Mouse (Mus musculus) CD8-positive naive resting alpha-beta T cell, adult 57 days (primary cell): ENCODE results near the gene Arid1a. TPM values are rescaled to one million over a fixed set of nuclear protein-coding genes. Genes with fewer than 3 reads are reported as not detected.

ENCODE experiments used
- total RNA-seq: library from RNA; stranded (reverse); gene quantifications from one replicate; pipeline ENCODE4 v1.2.4, GENCODE M21; 2023

Arid1a gene
- 284 TPM for total RNA-seq

GRCm38 (mm10) chr4:133756514-133757268 lies at the start of gene Arid1a:
Gene Arid1a (minus strand): TSS chr4:133756769.

GRCm38 (mm10) chr4:133671881-133672844 lies 84.4 kb downstream of the Arid1a start, which contains the start of gene Pigv:
Gene Pigv (minus strand): TSS chr4:133672647.

GRCm38 (mm10) chr4:133649989-133650699 lies 106.4 kb downstream of the Arid1a start, which contains the start of gene Zdhhc18:
Gene Zdhhc18 (minus strand): TSS chr4:133650154.

Other genes starting within 250 kb of the Arid1a start
- gene Kdf1, start 237.8 kb downstream of the Arid1a start, total RNA-seq: 0.31 TPM
- 96.8 TPM for gene Nudc, start 210.8 kb downstream of the Arid1a start, total RNA-seq
- not detected for gene Nr0b2, start 203.4 kb downstream of the Arid1a start, total RNA-seq
- 23.5 TPM for gene Gpatch3, start 182.0 kb downstream of the Arid1a start, total RNA-seq
- 24.1 TPM for gene Gpn2, start 172.4 kb downstream of the Arid1a start, total RNA-seq
- 49.2 TPM for gene Sfn, start 154.6 kb downstream of the Arid1a start, total RNA-seq
- 197 TPM for gene Zdhhc18, start 106.6 kb downstream of the Arid1a start, total RNA-seq
- 24.6 TPM for gene Pigv, start 84.1 kb downstream of the Arid1a start, total RNA-seq
- gene Rps6ka1, start 131.0 kb upstream of the Arid1a start, total RNA-seq: 114 TPM
- 298 TPM for gene Hmgn2, start 211.9 kb upstream of the Arid1a start, total RNA-seq
- 30.0 TPM for gene Dhdds, start 244.1 kb upstream of the Arid1a start, total RNA-seq